Mouse (Mus musculus): Measurements from ENCODE around the gene Tmsb15b2.

GRCm38 (mm10) chrX:137017668-137018067 is 42.4 kb upstream of the Tmsb15b2 start:
- TF ChIP-seq CTCF (IDR thresholded peaks at IDR 0.05; ENCODE audit: low read depth) (no peak), EP300 (IDR thresholded peaks at IDR 0.05; ENCODE audit: low read depth) (no peak)
